Comparison of ENCODE assay signal across 10 mouse cellular contexts in the genomic region with DNA sequence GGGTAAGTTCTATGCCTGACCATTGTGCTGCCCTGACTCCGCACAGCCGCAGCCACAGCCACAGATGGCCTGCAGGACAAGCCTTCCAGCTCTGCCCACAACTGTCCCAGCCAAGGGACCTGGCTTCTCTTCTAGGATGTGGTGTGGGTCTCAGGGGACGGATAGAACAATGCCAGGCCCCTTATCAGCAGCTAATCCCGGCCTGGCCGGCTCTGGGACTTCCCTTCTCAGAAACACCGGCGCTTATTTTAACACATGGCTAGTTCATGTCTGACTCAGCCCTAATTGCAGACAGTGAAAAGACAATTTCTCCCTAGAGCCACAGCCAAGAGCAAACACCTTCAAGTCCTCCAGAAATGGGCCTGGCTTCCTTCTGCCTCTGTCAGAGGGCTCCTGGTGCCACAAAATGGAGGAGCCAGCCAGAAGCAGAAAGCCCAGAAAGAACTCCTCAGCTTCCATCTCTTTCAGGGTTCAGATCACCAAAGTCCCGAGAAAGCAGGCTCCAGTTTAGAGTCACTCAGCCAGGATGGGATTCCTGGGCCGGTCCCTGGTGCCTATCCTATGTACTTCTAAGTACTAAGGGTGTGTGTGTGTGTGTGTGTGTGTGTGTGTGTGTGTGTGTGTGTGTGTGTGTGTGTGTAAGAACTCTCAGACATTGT. TPM values are rescaled to one million over a fixed set of nuclear protein-coding genes. Genes with fewer than 3 reads are reported as not detected.
DNase-seq lines count a peak whose midpoint lies in the region; ATAC-seq and TF ChIP-seq lines count a peak whose summit lies in the region.
"Had no signal": no experiment of that assay in that cellular context is flagged by ENCODE, and none has a peak within 500 bp of the region (broad histone marks: within the 10 kb centered on the region; RNA-seq: fewer than 3 reads in every experiment).

No protein-coding gene starts in this region.

- no peak overlapping the region for H3K4me3 ChIP-seq in intestine, embryonic 15.5 days (replicated peaks)
- no peak overlapping the region for H3K4me3 ChIP-seq in intestine, postnatal 0 days (ENCODE audit: low read depth, low read length)
- H3K4me3 ChIP-seq in heart, adult 2 months, result no peak overlapping the region
- no peak overlapping the region for H3K4me3 ChIP-seq in myocyte
- H3K4me3 ChIP-seq: neural tube, embryonic 12.5 days had no signal

- 61% methylated on average over 9 of the region's 9 CpGs for WGBS in intestine, embryonic 15.5 days
- WGBS in intestine, postnatal 0 days, result 46% methylated on average over 9 of the region's 9 CpGs
- 13% methylated on average over 9 of the region's 9 CpGs for WGBS in heart, adult 2 months

- no peaks in the 10 kb centered on the region for H3K79me2 ChIP-seq in heart, adult 2 months (replicated peaks; ENCODE audit: control insufficient read depth, insufficient read depth, low read length)
- H3K79me2 ChIP-seq in myocyte (ENCODE audit: control insufficient read depth, insufficient read depth), result no peaks in the 10 kb centered on the region

- H3K36me3 ChIP-seq in intestine, embryonic 15.5 days, result no peaks in the 10 kb centered on the region
- no peaks in the 10 kb centered on the region for H3K36me3 ChIP-seq in intestine, postnatal 0 days (ENCODE audit: control insufficient read depth, insufficient read depth)
- peaks cover 7% of the 10 kb centered on the region for H3K36me3 ChIP-seq in heart, adult 2 months (ENCODE audit: control insufficient read depth, insufficient read depth, low read length)
- no peaks in the 10 kb centered on the region for H3K36me3 ChIP-seq in myocyte (ENCODE audit: control insufficient read depth, insufficient read depth)
- H3K36me3 ChIP-seq: neural tube, embryonic 12.5 days had no signal

- 0 out of 2 replicates have a peak overlapping the region, but pooled peaks have one; percentile 54 for H3K27ac ChIP-seq in intestine, embryonic 15.5 days
- no peak overlapping the region for H3K27ac ChIP-seq in intestine, postnatal 0 days (ENCODE audit: low read depth, low read length)
- H3K27ac ChIP-seq in heart, adult 2 months, result peak overlapping the region; percentile 95
- H3K27ac ChIP-seq: neural tube, embryonic 12.5 days had no signal

- no peak for TF ChIP-seq CTCF in intestine, postnatal 0 days (IDR thresholded peaks at IDR 0.05; ENCODE audit: low read depth)
- no peak for TF ChIP-seq CTCF in heart, adult 2 months (IDR thresholded peaks at IDR 0.05)

- no peak overlapping the region for H3ac ChIP-seq in myocyte (ENCODE audit: control insufficient read depth, insufficient read length)

- peak; percentile 23; the same call in 1 of the 2 replicates for ATAC-seq in intestine, embryonic 15.5 days
- no peak for ATAC-seq in intestine, postnatal 0 days

- no peak overlapping the region for H3K9ac ChIP-seq in intestine, embryonic 15.5 days
- no peak overlapping the region for H3K9ac ChIP-seq in intestine, postnatal 0 days (ENCODE audit: low read depth, low read length)
- peak overlapping the region; percentile 43 for H3K9ac ChIP-seq in heart, adult 2 months (ENCODE audit: low read depth, low read length)
- H3K9ac ChIP-seq: neural tube, embryonic 12.5 days had no signal

- H3K4me1 ChIP-seq in intestine, embryonic 15.5 days (replicated peaks), result no peaks in the 10 kb centered on the region
- H3K4me1 ChIP-seq in intestine, postnatal 0 days (replicated peaks; ENCODE audit: control insufficient read depth, insufficient read depth, low read length), result no peaks in the 10 kb centered on the region
- H3K4me1 ChIP-seq in heart, adult 2 months (ENCODE audit: control insufficient read depth, insufficient read depth, low read length), result peaks cover 21% of the 10 kb centered on the region
- H3K4me1 ChIP-seq: neural tube, embryonic 12.5 days had no signal

- H3K27me3 ChIP-seq in intestine, embryonic 15.5 days (replicated peaks), result no peaks in the 10 kb centered on the region
- H3K27me3 ChIP-seq in intestine, postnatal 0 days (replicated peaks; ENCODE audit: control insufficient read depth, insufficient read depth, low read length), result no peaks in the 10 kb centered on the region
- H3K27me3 ChIP-seq in heart, adult 2 months (ENCODE audit: control insufficient read depth, insufficient read depth, low read length), result no peaks in the 10 kb centered on the region
- no peaks in the 10 kb centered on the region for H3K27me3 ChIP-seq in myocyte (ENCODE audit: control insufficient read depth, insufficient read depth, insufficient read length)
- H3K27me3 ChIP-seq: neural tube, embryonic 12.5 days had no signal

- no peak overlapping the region for H3K4me2 ChIP-seq in intestine, embryonic 15.5 days (replicated peaks)
- H3K4me2 ChIP-seq in intestine, postnatal 0 days (replicated peaks; ENCODE audit: low read depth), result no peak overlapping the region
- H3K4me2 ChIP-seq in myocyte (ENCODE audit: low read depth), result peak overlapping the region; percentile 59
- H3K4me2 ChIP-seq: neural tube, embryonic 12.5 days had no signal

- peak; percentile 73 to 87 for DNase-seq in heart, adult 2 months
- peak; percentile 53 for DNase-seq in kidney, postnatal 14 days
- DNase-seq in urinary bladder, adult 18-20 months (ENCODE audit: low spot score in 2 of 2), result no peak
- no peak for DNase-seq in layer of hippocampus, postnatal 25 days (ENCODE audit: extremely low spot score in 1 of 2, low spot score in 1 of 2)
- DNase-seq in cerebellum, adult 9-10 months, result no peak

- intact Hi-C loops in heart, adult 2 months (cut with DNase I), result loop anchor here (1.0 kb wide), 1 partner anchor 12 kb away; no protein-coding TSS in a partner anchor

- no peaks in the 10 kb centered on the region for H3K9me3 ChIP-seq in intestine, embryonic 15.5 days
- H3K9me3 ChIP-seq in intestine, postnatal 0 days (ENCODE audit: control insufficient read depth), result no peaks in the 10 kb centered on the region
- H3K9me3 ChIP-seq: neural tube, embryonic 12.5 days had no signal

- peak; percentile 66 for TF ChIP-seq POLR2A in heart, adult 2 months (IDR thresholded peaks at IDR 0.05; ENCODE audit: insufficient read depth, low read depth, low read length)
- TF ChIP-seq POLR2A in myocyte (IDR thresholded peaks at IDR 0.05; ENCODE audit: insufficient read length, low read depth), result no peak

- TF ChIP-seq EP300 in heart, adult 2 months (IDR thresholded peaks at IDR 0.05; ENCODE audit: insufficient read depth, low read depth, low read length), result peak; percentile 94

TF ChIP-seq in myocyte, 11 proteins besides CTCF, POLR2A, EP300 and RAD21:
- TF ChIP-seq MYOD1 (IDR thresholded peaks at IDR 0.05; ENCODE audit: control insufficient read depth in 1 of 3, insufficient read length in 2 of 3, low read depth in 2 of 3), result peak in 2 of 3 experiments; percentile 59 to 75
- TF ChIP-seq MYOG (IDR thresholded peaks at IDR 0.05; ENCODE audit: control insufficient read depth in 1 of 3, insufficient read depth in 1 of 3, insufficient read length in 2 of 3, low read depth in 2 of 3), result peak in 2 of 3 experiments; percentile 82 to 88
- TF ChIP-seq REST (IDR thresholded peaks at IDR 0.05; ENCODE audit: insufficient read depth, insufficient read length), result no peak
- TF ChIP-seq TCF12 (IDR thresholded peaks at IDR 0.05; ENCODE audit: insufficient read depth, poor library complexity, severe bottlenecking), result peak; percentile 6

RNA-seq across cellular contexts. Expression of gene Sftpb, which starts 26.8 kb away (rescaled TPM):
- polyA plus RNA-seq in intestine, embryonic 15.5 days (2015; fragmentation: Nextera tagmentation; extraction: Ambion mirVana), result not detected in 2 replicates
- polyA plus RNA-seq in intestine, postnatal 0 days (2015; fragmentation: Nextera tagmentation; extraction: Ambion mirVana), result 0.09 and 0.35 TPM in 2 replicates
- total RNA-seq in heart, adult 2 months (2021), result not detected
- polyA plus RNA-seq in heart, adult 2 months (2012; rRNA removed), result 9.1 TPM in 1 of 2 replicates, not detected in the other
- not detected for polyA plus RNA-seq in myocyte (2012; fragmentation: generic; extraction: Trizol)
- not detected for total RNA-seq in layer of hippocampus, postnatal 25 days (2021)
- total RNA-seq: gastrocnemius, adult 8-10 months had no signal
- polyA plus RNA-seq: neural tube, embryonic 12.5 days had no signal

RNA-seq across cellular contexts. Expression of gene Atoh8, which starts 42.3 kb away (rescaled TPM):
- 9.4 and 9.6 TPM in 2 replicates for polyA plus RNA-seq in intestine, embryonic 15.5 days (2015; fragmentation: Nextera tagmentation; extraction: Ambion mirVana)
- polyA plus RNA-seq in intestine, postnatal 0 days (2015; fragmentation: Nextera tagmentation; extraction: Ambion mirVana), result 3.7 and 4.5 TPM in 2 replicates
- total RNA-seq in heart, adult 2 months (2021), result 10 to 100 TPM; 11.0 to 13.5 TPM
- polyA plus RNA-seq in heart, adult 2 months (2012; rRNA removed), result 9.3 and 12.7 TPM in 2 replicates
- 2.1 TPM for polyA plus RNA-seq in myocyte (2012; fragmentation: generic; extraction: Trizol)
- total RNA-seq in layer of hippocampus, postnatal 25 days (2021), result 1 to 10 TPM; 2.3 to 2.8 TPM

Comparison
In these comparisons a context has a peak if more than half of its experiments do, and no peak if none do; other contexts are left out.
1. DNase-seq: peak in heart, adult 2 months (2 of 2) and kidney, postnatal 14 days (single experiment); none in urinary bladder, adult 18-20 months (0 of 2), layer of hippocampus, postnatal 25 days (0 of 2) and cerebellum, adult 9-10 months (single experiment).